Mouse (Mus musculus): Measurements from ENCODE around the gene C1qtnf12.

Gene C1qtnf12

GRCm38 (mm10) chr4:155962167-155962971 lies at the start of gene C1qtnf12:
Gene C1qtnf12 (plus strand): TSS chr4:155962318.
- peak; percentile 23 to 44 for DNase-seq

- no peak for DNase-seq
Observed at GRCm38 (mm10) chr4:155932031-155932430, 30.1 kb upstream of the C1qtnf12 start.

- peak in 1 of 2 experiments; percentile 33 for DNase-seq
Observed at GRCm38 (mm10) chr4:155943049-155943452, 19.1 kb upstream of the C1qtnf12 start.

- DNase-seq = peak; percentile 91 to 98
Observed at GRCm38 (mm10) chr4:155943534-155944249, 18.4 kb upstream of the C1qtnf12 start, which contains the start of gene Ube2j2. Gene Ube2j2 (plus strand): TSS chr4:155943831.

GRCm38 (mm10) chr4:155944271-155944670 lies 17.8 kb upstream of the C1qtnf12 start:
- peak; percentile 21 to 30 for DNase-seq

- DNase-seq = no peak
Observed at GRCm38 (mm10) chr4:155947094-155947493, 15.0 kb upstream of the C1qtnf12 start.

GRCm38 (mm10) chr4:155955491-155955890 lies 6.6 kb upstream of the C1qtnf12 start:
- DNase-seq = peak; percentile 35 to 39

- peak; percentile 72 to 73 for DNase-seq
Observed at GRCm38 (mm10) chr4:155959275-155959674, 2.8 kb upstream of the C1qtnf12 start.

GRCm38 (mm10) chr4:155963106-155963505 lies 988 bp downstream of the C1qtnf12 start:
- no peak for DNase-seq

GRCm38 (mm10) chr4:155964396-155964795 lies 2.3 kb downstream of the C1qtnf12 start:
- no peak for DNase-seq

- no peak for DNase-seq
Observed at GRCm38 (mm10) chr4:155969043-155969653, 7.0 kb downstream of the C1qtnf12 start.

GRCm38 (mm10) chr4:155970286-155970685 lies 8.2 kb downstream of the C1qtnf12 start:
- no peak for DNase-seq

GRCm38 (mm10) chr4:155972651-155973050 lies 10.5 kb downstream of the C1qtnf12 start:
- DNase-seq = no peak

- no peak for DNase-seq
Observed at GRCm38 (mm10) chr4:155973239-155973638, 11.1 kb downstream of the C1qtnf12 start.

GRCm38 (mm10) chr4:155981436-155982082 lies 19.4 kb downstream of the C1qtnf12 start:
- DNase-seq = no peak

- no peak for DNase-seq
Observed at GRCm38 (mm10) chr4:155983788-155984187, 21.7 kb downstream of the C1qtnf12 start.

GRCm38 (mm10) chr4:155991211-155991907 lies 29.2 kb downstream of the C1qtnf12 start:
- DNase-seq = no peak

GRCm38 (mm10) chr4:155991908-155992230 lies 29.8 kb downstream of the C1qtnf12 start:
- no peak for DNase-seq

- DNase-seq = peak; percentile 73 to 92
Observed at GRCm38 (mm10) chr4:155992241-155992905, 30.3 kb downstream of the C1qtnf12 start, which contains the start of the genes B3galt6 and Sdf4. Gene B3galt6 (minus strand): TSS chr4:155992649. Gene Sdf4 (plus strand): TSS chr4:155992872.

- peak; percentile 95 to 96 for DNase-seq
Observed at GRCm38 (mm10) chr4:155992906-155993547, 30.9 kb downstream of the C1qtnf12 start.

GRCm38 (mm10) chr4:155993606-155994005 lies 31.5 kb downstream of the C1qtnf12 start:
- DNase-seq = no peak

Data from cerebellum, adult 18-20 months (tissue).